Mouse (Mus musculus): ENCODE measurements around the gene Hsp90ab1.

GRCm38 (mm10) chr17:45585725-45586448 is 12.8 kb upstream of the Hsp90ab1 start:
- TF ChIP-seq POLR2A (IDR thresholded peaks at IDR 0.05; ENCODE audit: low read depth, low read length) (no peak), CTCF (IDR thresholded peaks at IDR 0.05; ENCODE audit: extremely low read depth, insufficient read depth, insufficient read length, insufficient replicate concordance) (no peak)

Data from spleen, adult 2 months (tissue).